Mouse (Mus musculus) cerebellum, adult 11-12 months (tissue): ENCODE measurements at regions not wholly inside any gene's neighbourhood (a gene's known extent, or its start where the extent isn't known, plus 50 kb on each side); places are given as distances from the start of the nearest gene placed in this dataset.

Experiments
- DNase-seq: peaks from one replicate; pipeline ENCODE4 v3.0.0; 2022

- DNase-seq, result no peak
These were observed 197.1 kb upstream of the Arrdc4 start for GRCm38 (mm10) chr7:68945886-68946863.

GRCm38 (mm10) chr7:68930627-68931334, 181.7 kb upstream of the Arrdc4 start:
- DNase-seq, result no peak

- no peak for DNase-seq
These were observed 180.6 kb upstream of the Arrdc4 start for GRCm38 (mm10) chr7:68929669-68930068.

- no peak for DNase-seq
These were observed 176.6 kb upstream of the Arrdc4 start for GRCm38 (mm10) chr7:68925640-68926039.

- DNase-seq, result no peak
These were observed 169.8 kb upstream of the Arrdc4 start for GRCm38 (mm10) chr7:68918632-68919435.

- no peak for DNase-seq
These were observed 168.8 kb upstream of the Arrdc4 start for GRCm38 (mm10) chr7:68917876-68918200.

GRCm38 (mm10) chr7:68917137-68917875, 168.3 kb upstream of the Arrdc4 start:
- DNase-seq, result no peak

- DNase-seq, result peak; percentile 59
These were observed 166.9 kb upstream of the Arrdc4 start for GRCm38 (mm10) chr7:68915976-68916375.

GRCm38 (mm10) chr7:68914344-68914743, 165.3 kb upstream of the Arrdc4 start:
- peak; percentile 30 for DNase-seq

GRCm38 (mm10) chr7:68911989-68912655, 163.1 kb upstream of the Arrdc4 start:
- DNase-seq, result no peak

- no peak for DNase-seq
These were observed 162.5 kb upstream of the Arrdc4 start for GRCm38 (mm10) chr7:68911562-68911961.

- DNase-seq, result no peak
These were observed 160.7 kb upstream of the Arrdc4 start for GRCm38 (mm10) chr7:68909694-68910093.

- no peak for DNase-seq
These were observed 159.4 kb upstream of the Arrdc4 start for GRCm38 (mm10) chr7:68908401-68908834.

- DNase-seq, result no peak
These were observed 158.8 kb upstream of the Arrdc4 start for GRCm38 (mm10) chr7:68907867-68908266.

GRCm38 (mm10) chr7:68906771-68907395, 157.8 kb upstream of the Arrdc4 start:
- no peak for DNase-seq

GRCm38 (mm10) chr7:68905793-68906192, 156.8 kb upstream of the Arrdc4 start:
- no peak for DNase-seq

- DNase-seq, result no peak
These were observed 137.1 kb upstream of the Arrdc4 start for GRCm38 (mm10) chr7:68886173-68886572.

GRCm38 (mm10) chr7:68873008-68873407, 124.0 kb upstream of the Arrdc4 start:
- DNase-seq, result no peak

- no peak for DNase-seq
These were observed 115.4 kb upstream of the Arrdc4 start for GRCm38 (mm10) chr7:68864322-68865031.

- no peak for DNase-seq
These were observed 109.6 kb upstream of the Arrdc4 start for GRCm38 (mm10) chr7:68858471-68859210.
